Mouse (Mus musculus): ENCODE data around the gene Ccdc163. TPM values are rescaled to one million over a fixed set of nuclear protein-coding genes. Genes with fewer than 3 reads are reported as not detected.

The Ccdc163 gene
- 25.2 and 47.6 TPM in 2 replicates for polyA plus RNA-seq (2012; rRNA removed; ENCODE audit: low replicate concordance)

GRCm38 (mm10) chr4:116708201-116708764, at the start of gene Ccdc163, which contains the start of gene Mmachc:
Gene Ccdc163 (plus strand): TSS chr4:116708509.
Gene Mmachc (minus strand): TSS chr4:116708406.

GRCm38 (mm10) chr4:116685402-116686061, 22.8 kb upstream of the Ccdc163 start, which contains the start of gene Prdx1:
Gene Prdx1 (plus strand): TSS chr4:116685544.

GRCm38 (mm10) chr4:116720343-116721097, 12.2 kb downstream of the Ccdc163 start, which contains the start of gene Tesk2:
Gene Tesk2 (plus strand): TSS chr4:116720948.

Other genes with a start within 250 kb of the Ccdc163 start
- 85.2 and 85.3 TPM in 2 replicates for gene Mast2, start 244.3 kb upstream of the Ccdc163 start, polyA plus RNA-seq (2012; rRNA removed; ENCODE audit: low replicate concordance)
- gene Ipp, start 201.0 kb upstream of the Ccdc163 start, polyA plus RNA-seq (2012; rRNA removed; ENCODE audit: low replicate concordance), result 1.0 and 2.6 TPM in 2 replicates
- 3.9 and 13.3 TPM in 2 replicates for gene Tmem69, start 152.6 kb upstream of the Ccdc163 start, polyA plus RNA-seq (2012; rRNA removed; ENCODE audit: low replicate concordance)
- gene Gpbp1l1, start 150.9 kb upstream of the Ccdc163 start, polyA plus RNA-seq (2012; rRNA removed; ENCODE audit: low replicate concordance), result 31.5 and 57.8 TPM in 2 replicates
- gene Ccdc17, start 111.9 kb upstream of the Ccdc163 start, polyA plus RNA-seq (2012; rRNA removed; ENCODE audit: low replicate concordance), result 8.1 and 13.0 TPM in 2 replicates
- gene Nasp, start 80.6 kb upstream of the Ccdc163 start, polyA plus RNA-seq (2012; rRNA removed; ENCODE audit: low replicate concordance), result 1.8 and 2.9 TPM in 2 replicates
- 558 and 588 TPM in 2 replicates for gene Akr1a1, start 56.8 kb upstream of the Ccdc163 start, polyA plus RNA-seq (2012; rRNA removed; ENCODE audit: low replicate concordance)
- gene Prdx1, start 23.0 kb upstream of the Ccdc163 start, polyA plus RNA-seq (2012; rRNA removed; ENCODE audit: low replicate concordance), result 46.5 and 208 TPM in 2 replicates
- gene Mmachc, start 103 bp upstream of the Ccdc163 start, polyA plus RNA-seq (2012; rRNA removed; ENCODE audit: low replicate concordance), result 12.9 and 28.5 TPM in 2 replicates
- 3.0 and 3.9 TPM in 2 replicates for gene Tesk2, start 12.4 kb downstream of the Ccdc163 start, polyA plus RNA-seq (2012; rRNA removed; ENCODE audit: low replicate concordance)
- 20.0 and 22.5 TPM in 2 replicates for gene Toe1, start 99.1 kb downstream of the Ccdc163 start, polyA plus RNA-seq (2012; rRNA removed; ENCODE audit: low replicate concordance)
- 7.7 and 12.2 TPM in 2 replicates for gene Mutyh, start 99.2 kb downstream of the Ccdc163 start, polyA plus RNA-seq (2012; rRNA removed; ENCODE audit: low replicate concordance)
- gene Hpdl, start 113.2 kb downstream of the Ccdc163 start, polyA plus RNA-seq (2012; rRNA removed; ENCODE audit: low replicate concordance), result 2.0 and 2.8 TPM in 2 replicates
- 0.35 and 0.76 TPM in 2 replicates for gene Zswim5, start 168.9 kb downstream of the Ccdc163 start, polyA plus RNA-seq (2012; rRNA removed; ENCODE audit: low replicate concordance)